Mouse (Mus musculus) limb, embryonic 12.5 days (tissue): Measurements from ENCODE around the gene Olfr603. TPM values are rescaled to one million over a fixed set of nuclear protein-coding genes. Genes with fewer than 3 reads are reported as not detected.
"Not testable (repeated sequence)": the region's sequence is repeated elsewhere in the genome, so short reads cannot be mapped to it uniquely, and the experiment has no call there.

Experiments used
- ATAC-seq: fragments of 200-750 bp; cut with Nextera tagmentation; 2 replicates; pipeline ENCODE4 v1.8.0; 2017; ENCODE audit warnings: low read depth, moderate TSS enrichment; ENCODE audit not compliant: insufficient number of reproducible peaks, insufficient read depth, low FRiP score, low TSS enrichment
- H3K27ac ChIP-seq: fragments of 300-500 bp; sonication (generic); 2 replicates; pipeline ENCODE4 v1.5.1; 2016; ENCODE audit warnings: mild to moderate bottlenecking, moderate library complexity
- H3K27me3 ChIP-seq: fragments of 300-500 bp; sonication (generic); 2 replicates; pipeline ENCODE4 v1.6.1; 2016; ENCODE audit warnings: mild to moderate bottlenecking, moderate library complexity
- H3K36me3 ChIP-seq: fragments of 300-500 bp; sonication (generic); 2 replicates; pipeline ENCODE4 v1.6.1; 2016; ENCODE audit warnings: mild to moderate bottlenecking, moderate library complexity
- H3K4me1 ChIP-seq: fragments of 300-500 bp; sonication (generic); replicated peaks from 2 replicates; pipeline ENCODE4 v1.6.1; 2016
- H3K4me2 ChIP-seq: fragments of 300-500 bp; sonication (generic); 2 replicates; pipeline ENCODE4 v1.6.1; 2016; ENCODE audit warnings: mild to moderate bottlenecking, moderate library complexity
- H3K4me3 ChIP-seq: fragments of 300-500 bp; sonication (generic); replicated peaks from 2 replicates; pipeline ENCODE4 v1.5.1; 2016; ENCODE audit warnings: mild to moderate bottlenecking
- H3K9ac ChIP-seq: fragments of 300-500 bp; sonication (generic); replicated peaks from 2 replicates; pipeline ENCODE4 v1.6.1; 2016; ENCODE audit warnings: mild to moderate bottlenecking, moderate library complexity
- H3K9me3 ChIP-seq: fragments of 300-500 bp; sonication (generic); 2 replicates; pipeline ENCODE4 v1.6.1; 2016; ENCODE audit warnings: mild to moderate bottlenecking, moderate library complexity
- WGBS: fragments of 180-500 bp; shearing (Covaris S2); methylation state at CpG from one replicate; pipeline ENCODE4 v1.1.7; 2016; 5-methylcytosine and 5-hydroxymethylcytosine counted together
- microRNA-seq: library from miRNA; unstranded; fragments of <30 nt; microRNA quantifications from one replicate; pipeline ENCODE4, GENCODE M21; 2017
- polyA plus RNA-seq: library from polyadenylated mRNA; unstranded; fragments of >200 nt; fragmentation: Nextera tagmentation; extraction: Ambion mirVana; gene quantifications from 2 replicates; pipeline ENCODE4 v1.2.1, GENCODE M21; 2016

The Olfr603 gene
- not detected in 2 replicates for polyA plus RNA-seq

DNA sequence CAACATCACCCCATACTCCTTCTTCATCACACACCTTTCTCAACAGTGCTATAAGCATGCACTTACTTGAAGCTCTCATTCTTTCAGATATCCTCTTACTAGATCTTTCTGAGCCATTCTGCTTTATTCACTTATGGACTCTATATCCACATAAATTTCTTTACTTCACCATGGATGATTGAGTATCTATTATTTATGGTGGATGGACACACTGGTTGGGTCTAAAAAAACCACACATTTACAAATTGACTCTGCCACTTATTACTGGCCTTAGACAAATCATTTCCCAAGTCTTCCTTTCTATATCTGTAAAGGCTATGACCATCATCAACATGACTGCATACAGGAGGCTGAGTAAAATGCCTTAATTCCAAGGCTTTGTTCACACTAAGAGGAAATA, at the start of gene Olfr603:
TSS of gene Olfr603 (minus strand) at position 101 of the 400 bp plus-strand sequence.
- Histone ChIP-seq H3K9me3 (no peaks in the 10 kb centered on the region), H3K36me3 (no peaks in the 10 kb centered on the region), H3K27me3 (no peaks in the 10 kb centered on the region), H3K4me2 (no peak within 1 kb of the TSS), H3K4me3 (no peak within 1 kb of the TSS), H3K27ac (no peak within 1 kb of the TSS), H3K4me1 (no peaks in the 10 kb centered on the region), H3K9ac (no peak within 1 kb of the TSS)
- ATAC-seq: no peak

DNA sequence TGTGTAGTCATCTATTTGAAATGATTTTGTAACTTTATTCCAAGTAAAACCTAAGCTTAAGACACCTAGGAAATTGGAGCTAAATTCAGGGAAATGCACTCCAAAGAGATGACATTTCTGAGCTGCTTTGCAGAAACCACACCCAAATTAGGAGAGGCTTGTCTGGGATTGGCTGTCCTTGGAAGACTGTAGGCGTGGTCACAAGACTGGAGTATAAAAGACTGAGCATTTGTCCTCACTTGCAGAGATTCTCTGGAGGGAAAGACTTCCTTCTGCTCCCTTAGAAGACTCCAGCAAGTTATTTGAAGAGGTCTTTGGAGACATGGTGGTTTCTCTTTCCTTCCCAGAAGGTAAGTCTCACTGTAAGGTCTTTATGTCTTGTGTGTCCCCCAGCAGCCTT, 28.8 kb upstream of the Olfr603 start, which contains the start of gene Usp17lc:
TSS of gene Usp17lc (plus strand) at position 301 of the 400 bp plus-strand sequence.
- not testable (repeated sequence) for H3K27me3 ChIP-seq, H3K4me1 ChIP-seq, H3K4me2 ChIP-seq, H3K36me3 ChIP-seq, H3K9me3 ChIP-seq, ATAC-seq, H3K9ac ChIP-seq, H3K27ac ChIP-seq, H3K4me3 ChIP-seq
- 63% methylated on average over 1 of the region's 1 CpGs for WGBS

DNA sequence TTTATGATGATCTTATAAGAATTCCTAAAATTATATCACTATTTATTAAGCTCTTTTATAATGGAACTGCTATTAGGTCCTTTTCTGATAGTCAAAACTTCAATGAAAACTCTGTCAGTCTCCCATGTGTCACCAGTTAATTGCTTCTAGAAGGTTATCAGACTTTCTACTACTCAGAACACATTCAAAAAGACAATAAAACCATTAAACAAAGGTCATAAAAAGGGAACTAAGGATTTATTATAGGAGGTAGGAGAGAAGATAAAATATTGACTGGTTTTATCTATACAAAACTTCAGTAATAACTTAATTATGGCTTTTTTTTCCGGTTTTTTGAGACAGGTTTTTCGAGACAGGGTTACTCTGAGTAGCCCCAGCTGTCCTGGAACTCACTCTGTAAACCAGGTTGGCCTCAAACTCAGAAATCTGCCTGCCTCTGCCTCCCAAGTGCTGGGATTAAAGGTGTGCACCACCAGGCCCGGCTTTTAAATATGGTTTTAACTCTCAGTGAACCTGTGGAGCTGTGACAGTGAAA, 20.6 kb upstream of the Olfr603 start:
- not testable (repeated sequence) for ATAC-seq, H3K36me3 ChIP-seq, H3K4me3 ChIP-seq, H3K4me1 ChIP-seq, H3K27ac ChIP-seq, H3K4me2 ChIP-seq, H3K27me3 ChIP-seq, H3K9me3 ChIP-seq, H3K9ac ChIP-seq
- 82% methylated on average over 3 of the region's 3 CpGs for WGBS

DNA sequence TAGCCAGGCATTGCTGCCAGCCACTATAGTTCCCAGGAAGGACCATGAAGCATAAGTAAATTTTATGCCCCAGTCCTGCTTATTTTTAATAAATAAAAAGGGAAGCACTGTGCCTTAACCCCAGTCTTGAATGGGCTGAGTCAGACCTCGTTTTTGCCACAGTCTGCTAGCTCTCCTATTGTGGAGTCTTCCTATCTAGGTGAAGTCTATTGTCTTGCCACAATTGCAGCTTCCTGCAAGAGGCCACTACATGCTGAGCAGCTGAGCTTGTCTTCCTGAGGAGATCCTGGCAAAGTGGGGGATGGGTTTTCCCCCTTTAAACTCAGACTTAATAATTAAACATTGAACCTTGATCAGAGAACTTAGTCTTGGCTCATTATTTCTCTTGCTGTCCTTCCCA, 13.0 kb upstream of the Olfr603 start:
- Histone ChIP-seq H3K9me3 (no peaks in the 10 kb centered on the region), H3K9ac (no peak overlapping the region), H3K4me1 (no peaks in the 10 kb centered on the region), H3K36me3 (no peaks in the 10 kb centered on the region), H3K27ac (no peak overlapping the region), H3K4me2 (no peak overlapping the region), H3K4me3 (no peak overlapping the region), H3K27me3 (no peaks in the 10 kb centered on the region)
- ATAC-seq: no peak
- 24% methylated on average over 1 of the region's 1 CpGs for WGBS

DNA sequence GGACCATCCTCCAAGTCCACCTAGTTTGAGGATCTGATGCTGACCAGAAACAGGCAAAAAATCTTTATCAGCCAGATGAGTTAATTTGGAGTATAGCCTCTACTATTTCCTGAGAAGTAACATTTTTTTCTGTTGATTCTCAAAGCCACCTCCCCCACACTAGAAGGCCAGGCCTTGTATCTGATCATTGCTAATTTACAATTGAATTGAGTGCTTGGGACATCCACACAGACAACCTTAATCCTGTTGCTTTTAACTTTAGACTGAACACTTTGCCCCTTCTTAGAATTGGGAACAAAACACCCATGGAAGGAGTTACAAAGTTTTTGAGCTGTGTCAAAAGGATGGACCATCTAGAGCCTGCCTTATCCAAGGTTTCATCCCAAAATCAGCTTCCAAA, 11.8 kb upstream of the Olfr603 start:
- H3K9me3 ChIP-seq: no peaks in the 10 kb centered on the region
- ATAC-seq: no peak
- H3K4me3 ChIP-seq: no peak overlapping the region
- no peaks in the 10 kb centered on the region for H3K27me3 ChIP-seq
- no peaks in the 10 kb centered on the region for H3K4me1 ChIP-seq
- H3K27ac ChIP-seq: no peak overlapping the region
- no peak overlapping the region for H3K4me2 ChIP-seq
- H3K9ac ChIP-seq: no peak overlapping the region
- no peaks in the 10 kb centered on the region for H3K36me3 ChIP-seq

DNA sequence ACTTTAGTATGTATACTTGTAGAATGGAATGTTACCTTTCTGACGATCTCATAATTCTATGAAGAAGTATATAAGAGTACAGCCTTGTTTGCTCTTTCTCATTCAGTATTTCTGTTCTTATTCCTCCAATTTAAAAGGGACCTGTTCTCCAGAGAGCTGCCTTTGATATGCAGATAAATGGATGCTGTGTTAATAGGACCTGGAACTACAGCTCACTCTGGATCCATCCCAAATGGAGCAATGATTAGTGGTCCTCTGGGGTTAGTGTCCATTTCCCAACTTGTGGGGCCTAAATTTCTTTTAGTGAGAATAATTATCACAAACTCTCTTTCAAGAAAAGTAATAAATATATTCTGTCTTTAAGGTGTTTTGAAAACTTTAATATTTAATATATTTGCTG, 23.4 kb downstream of the Olfr603 start, which contains the start of gene Olfr601:
TSS of gene Olfr601 (minus strand) at position 101 of the 400 bp plus-strand sequence.
- Histone ChIP-seq H3K27ac (no peak within 1 kb of the TSS), H3K9ac (no peak within 1 kb of the TSS), H3K4me3 (no peak within 1 kb of the TSS), H3K4me2 (no peak within 1 kb of the TSS), H3K4me1 (no peaks in the 10 kb centered on the region), H3K27me3 (no peaks in the 10 kb centered on the region), H3K9me3 (no peaks in the 10 kb centered on the region), H3K36me3 (no peaks in the 10 kb centered on the region)
- WGBS: 90% methylated on average over 1 of the region's 1 CpGs
- no peak for ATAC-seq

DNA sequence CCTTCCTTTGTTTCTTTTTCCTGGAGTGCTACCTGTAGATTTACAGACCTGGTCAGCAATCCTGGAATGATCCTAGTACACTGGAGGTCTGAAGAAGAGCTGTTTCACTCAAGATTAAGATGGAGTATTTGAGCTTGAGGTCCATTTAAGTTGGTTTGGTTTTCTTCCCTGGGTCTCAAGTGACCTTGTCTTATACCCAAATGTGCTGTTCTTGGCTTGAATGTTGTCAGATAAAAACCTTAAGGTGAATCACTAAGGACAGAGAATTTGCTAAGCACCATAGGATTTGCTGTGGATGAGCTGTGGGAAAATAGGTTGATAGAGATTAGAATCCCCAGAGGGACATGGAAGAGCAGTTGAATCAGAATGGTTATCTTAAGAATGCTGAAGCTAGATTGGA, 36.4 kb downstream of the Olfr603 start, which contains the start of gene Olfr600:
TSS of gene Olfr600 (minus strand) at position 101 of the 400 bp plus-strand sequence.
- no peaks in the 10 kb centered on the region for H3K4me1 ChIP-seq
- no peak within 1 kb of the TSS for H3K9ac ChIP-seq
- H3K27ac ChIP-seq: no peak within 1 kb of the TSS
- no peak within 1 kb of the TSS for H3K4me3 ChIP-seq
- H3K4me2 ChIP-seq: no peak within 1 kb of the TSS
- ATAC-seq: no peak
- H3K9me3 ChIP-seq: no peaks in the 10 kb centered on the region
- no peaks in the 10 kb centered on the region for H3K27me3 ChIP-seq
- H3K36me3 ChIP-seq: no peaks in the 10 kb centered on the region

DNA sequence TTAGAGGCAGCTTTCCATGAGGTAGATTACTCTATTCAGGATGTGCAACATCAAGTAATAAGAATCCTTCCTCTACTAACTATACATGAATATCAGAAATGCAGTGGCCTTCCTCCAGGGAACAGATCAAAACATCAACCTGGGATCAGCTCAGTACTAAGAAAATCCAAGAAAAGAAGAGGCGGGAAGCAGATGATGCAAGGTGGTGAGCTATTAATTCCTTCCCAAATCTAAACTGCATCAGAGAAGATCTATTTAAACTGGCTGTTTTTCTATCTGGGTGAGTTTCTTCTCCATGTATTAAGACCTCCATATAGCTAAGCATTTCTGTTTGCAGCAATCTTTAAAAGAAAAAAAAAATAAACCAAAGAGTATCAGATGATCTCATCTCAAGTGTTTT, 50.4 kb downstream of the Olfr603 start, which contains the start of gene Olfr599:
TSS of gene Olfr599 (plus strand) at position 301 of the 400 bp plus-strand sequence.
- Histone ChIP-seq H3K36me3 (no peaks in the 10 kb centered on the region), H3K9ac (no peak within 1 kb of the TSS), H3K27ac (no peak within 1 kb of the TSS), H3K4me3 (no peak within 1 kb of the TSS), H3K4me1 (no peaks in the 10 kb centered on the region), H3K4me2 (no peak within 1 kb of the TSS), H3K27me3 (no peaks in the 10 kb centered on the region), H3K9me3 (no peaks in the 10 kb centered on the region)
- no peak for ATAC-seq
- WGBS: 89% methylated on average over 1 of the region's 1 CpGs

Small RNA genes lying within 50 kb of the gene (microRNA-seq; reads per million reads assigned to microRNA genes)
- gene Gm25774: not detected

Other genes with a start within 250 kb of the Olfr603 start
- gene Olfr588-ps1, start 245.3 kb downstream of the Olfr603 start, polyA plus RNA-seq: not detected in 2 replicates
- gene Olfr589, start 229.8 kb downstream of the Olfr603 start, polyA plus RNA-seq: not detected in 2 replicates
- gene Olfr591, start 207.8 kb downstream of the Olfr603 start, polyA plus RNA-seq: not detected in 2 replicates
- not detected in 2 replicates for gene Olfr592, start 201.4 kb downstream of the Olfr603 start, polyA plus RNA-seq
- not detected in 2 replicates for gene Olfr593, start 174.3 kb downstream of the Olfr603 start, polyA plus RNA-seq
- gene Olfr594, start 169.2 kb downstream of the Olfr603 start, polyA plus RNA-seq: not detected in 2 replicates
- not detected in 2 replicates for gene Usp17ld, start 133.7 kb downstream of the Olfr603 start, polyA plus RNA-seq
- gene Olfr596, start 80.5 kb downstream of the Olfr603 start, polyA plus RNA-seq: not detected in 2 replicates
- not detected in 2 replicates for gene Olfr597, start 69.9 kb downstream of the Olfr603 start, polyA plus RNA-seq
- gene Olfr598, start 62.6 kb downstream of the Olfr603 start, polyA plus RNA-seq: not detected in 2 replicates
- gene Olfr599, start 50.3 kb downstream of the Olfr603 start, polyA plus RNA-seq: not detected in 2 replicates
- gene Olfr600, start 36.5 kb downstream of the Olfr603 start, polyA plus RNA-seq: not detected in 2 replicates
- not detected in 2 replicates for gene Olfr601, start 23.5 kb downstream of the Olfr603 start, polyA plus RNA-seq
- gene Usp17lc, start 28.9 kb upstream of the Olfr603 start, polyA plus RNA-seq: not detected in 2 replicates
- not detected in 2 replicates for gene Olfr605, start 59.3 kb upstream of the Olfr603 start, polyA plus RNA-seq
- gene Olfr606, start 62.9 kb upstream of the Olfr603 start, polyA plus RNA-seq: not detected in 2 replicates
- not detected in 2 replicates for gene Olfr607, start 78.0 kb upstream of the Olfr603 start, polyA plus RNA-seq
- gene Olfr608, start 83.7 kb upstream of the Olfr603 start, polyA plus RNA-seq: not detected in 2 replicates
- not detected in 2 replicates for gene Olfr609, start 111.9 kb upstream of the Olfr603 start, polyA plus RNA-seq
- gene Olfr610, start 125.9 kb upstream of the Olfr603 start, polyA plus RNA-seq: not detected in 2 replicates
- gene Olfr611, start 134.7 kb upstream of the Olfr603 start, polyA plus RNA-seq: not detected in 2 replicates
- not detected in 2 replicates for gene Olfr612, start 156.5 kb upstream of the Olfr603 start, polyA plus RNA-seq
- not detected in 2 replicates for gene Olfr613, start 161.9 kb upstream of the Olfr603 start, polyA plus RNA-seq
- not detected in 2 replicates for gene Olfr615, start 169.9 kb upstream of the Olfr603 start, polyA plus RNA-seq
- gene Olfr616, start 183.0 kb upstream of the Olfr603 start, polyA plus RNA-seq: not detected in 2 replicates
- gene Olfr617, start 186.9 kb upstream of the Olfr603 start, polyA plus RNA-seq: not detected in 2 replicates
- not detected in 2 replicates for gene Olfr618, start 203.9 kb upstream of the Olfr603 start, polyA plus RNA-seq
- not detected in 2 replicates for gene Olfr619, start 214.4 kb upstream of the Olfr603 start, polyA plus RNA-seq
- not detected in 2 replicates for gene Olfr620, start 226.4 kb upstream of the Olfr603 start, polyA plus RNA-seq